8 mouse cellular contexts compared by ENCODE assay signal in genomic region chr4:62582365-62583264, GRCm38 (mm10). TPM values are rescaled to one million over a fixed set of nuclear protein-coding genes. Genes with fewer than 3 reads are reported as not detected.
A peak's percentile ranks its signal among the peaks of the same experiment; 100 is the strongest.
DNase-seq lines count a peak whose midpoint lies in the region; ATAC-seq and TF ChIP-seq lines count a peak whose summit lies in the region.

No protein-coding gene starts in this region.

- peak overlapping the region; percentile 90 for H3K4me2 ChIP-seq in heart, embryonic 15.5 days
- H3K4me2 ChIP-seq in liver, postnatal 0 days (ENCODE audit: low read depth, low read length): peak overlapping the region; percentile 82

- WGBS in spleen, adult 2 months: 23% methylated on average over 18 of the region's 18 CpGs
- WGBS in heart, embryonic 15.5 days: 27% methylated on average over 18 of the region's 18 CpGs
- WGBS in liver, postnatal 0 days (ENCODE audit: insufficient replicate concordance): 23% methylated on average over 18 of the region's 18 CpGs

- no peak for TF ChIP-seq POLR2A in spleen, adult 2 months (IDR thresholded peaks at IDR 0.05; ENCODE audit: low read depth, low read length)

- H3K9me3 ChIP-seq in heart, embryonic 15.5 days (replicated peaks): no peaks in the 10 kb centered on the region
- no peaks in the 10 kb centered on the region for H3K9me3 ChIP-seq in liver, postnatal 0 days (ENCODE audit: low read length)

- no peaks in the 10 kb centered on the region for H3K36me3 ChIP-seq in spleen, adult 2 months (ENCODE audit: control insufficient read depth, insufficient read depth, low read length)
- H3K36me3 ChIP-seq in heart, embryonic 15.5 days: no peaks in the 10 kb centered on the region
- no peaks in the 10 kb centered on the region for H3K36me3 ChIP-seq in liver, postnatal 0 days (replicated peaks; ENCODE audit: insufficient read depth, low read length)

- 0 out of 2 replicates have a peak overlapping the region, but pooled peaks have one; percentile 52 for H3K9ac ChIP-seq in heart, embryonic 15.5 days
- no peak overlapping the region; the same call in 1 of the 2 replicates for H3K9ac ChIP-seq in liver, postnatal 0 days (replicated peaks)

- ATAC-seq in heart, embryonic 15.5 days (replicated peaks; ENCODE audit: insufficient number of reproducible peaks, insufficient read depth, low FRiP score, low read depth): peak; percentile 41
- ATAC-seq in liver, postnatal 0 days: no peak

- peaks cover 12% of the 10 kb centered on the region for H3K4me1 ChIP-seq in spleen, adult 2 months (ENCODE audit: control insufficient read depth, insufficient read depth, insufficient read length)
- peaks cover 14% of the 10 kb centered on the region for H3K4me1 ChIP-seq in heart, embryonic 15.5 days (replicated peaks)
- peaks cover 8% of the 10 kb centered on the region for H3K4me1 ChIP-seq in liver, postnatal 0 days (ENCODE audit: insufficient read depth)

- H3K4me3 ChIP-seq in spleen, adult 2 months (ENCODE audit: extremely low read depth, insufficient read depth, insufficient read length): peak overlapping the region; percentile 55; the same call in 1 of the 2 replicates
- peak overlapping the region; percentile 53 for H3K4me3 ChIP-seq in heart, embryonic 15.5 days
- peak overlapping the region; percentile 47 for H3K4me3 ChIP-seq in liver, postnatal 0 days (ENCODE audit: low read depth, low read length)

- TF ChIP-seq EP300 in liver, postnatal 0 days (IDR thresholded peaks at IDR 0.05; ENCODE audit: low read depth): no peak

- no peaks in the 10 kb centered on the region for H3K27me3 ChIP-seq in spleen, adult 2 months (ENCODE audit: control insufficient read depth, insufficient read depth, low read length)
- peaks cover 79% of the 10 kb centered on the region for H3K27me3 ChIP-seq in heart, embryonic 15.5 days
- peaks cover 14% of the 10 kb centered on the region for H3K27me3 ChIP-seq in liver, postnatal 0 days (ENCODE audit: insufficient read depth, low read length)

- H3K27ac ChIP-seq in spleen, adult 2 months (ENCODE audit: insufficient read depth, low read length): peak overlapping the region; percentile 21; the same call in 1 of the 2 replicates
- H3K27ac ChIP-seq in heart, embryonic 15.5 days: no peak overlapping the region
- H3K27ac ChIP-seq in liver, postnatal 0 days (ENCODE audit: low read depth): no peak overlapping the region

- no peak for DNase-seq in spleen, adult 2 months (ENCODE audit: low read depth in 1 of 2, low spot score in 2 of 2)
- no peak for DNase-seq in spleen, postnatal 4 days (ENCODE audit: low spot score in 2 of 2)
- DNase-seq in cerebellum, postnatal 10 days: peak; percentile 99
- peak; percentile 77 to 78 for DNase-seq in layer of hippocampus, adult 8-10 months (ENCODE audit: low spot score in 2 of 2)
- DNase-seq in liver, postnatal 0 days: no peak
- DNase-seq in right cerebral cortex, adult 2 months (ENCODE audit: low spot score in 2 of 2): peak; percentile 58 to 64
- no peak for DNase-seq in gastrocnemius, adult 8-10 months (ENCODE audit: low spot score in 2 of 2)

- no peak for TF ChIP-seq CTCF in spleen, adult 2 months (IDR thresholded peaks at IDR 0.05; ENCODE audit: extremely low read depth, insufficient read depth, insufficient read length, insufficient replicate concordance)
- TF ChIP-seq CTCF in liver, postnatal 0 days (IDR thresholded peaks at IDR 0.05; ENCODE audit: low read depth): no peak

RNA-seq across cellular contexts. Expression of gene Rgs3, which starts 23.0 kb away (rescaled TPM):
- 51.7 and 57.5 TPM in 2 replicates for polyA plus RNA-seq in spleen, adult 2 months (2012; rRNA removed)
- 56.9 and 72.2 TPM in 2 replicates for polyA plus RNA-seq in heart, embryonic 15.5 days (2015; fragmentation: Nextera tagmentation; extraction: Ambion mirVana)
- 10 to 100 TPM; 24.2 to 29.3 (median 26.5) TPM for total RNA-seq in layer of hippocampus, adult 8-10 months (2022)
- 6.6 and 6.7 TPM in 2 replicates for polyA plus RNA-seq in liver, postnatal 0 days (2015; fragmentation: Nextera tagmentation; extraction: Ambion mirVana)
- 1 to 10 TPM; 4.3 to 7.5 (median 5.9) TPM for total RNA-seq in gastrocnemius, adult 8-10 months (2022)

RNA-seq across cellular contexts. Expression of gene 4933430I17Rik, which starts 57.4 kb away (rescaled TPM):
- polyA plus RNA-seq in spleen, adult 2 months (2012; rRNA removed): 0.11 TPM in 1 of 2 replicates, not detected in the other
- 0.20 and 0.37 TPM in 2 replicates for polyA plus RNA-seq in heart, embryonic 15.5 days (2015; fragmentation: Nextera tagmentation; extraction: Ambion mirVana)
- under 1 TPM in 3 of 4 experiments, not detected in 1; 0.23 to 0.59 (median 0.55) TPM for total RNA-seq in layer of hippocampus, adult 8-10 months (2022)
- not detected in 2 replicates for polyA plus RNA-seq in liver, postnatal 0 days (2015; fragmentation: Nextera tagmentation; extraction: Ambion mirVana)
- not detected for total RNA-seq in gastrocnemius, adult 8-10 months (2022)

RNA-seq across cellular contexts. Expression of gene Pole3, which starts 57.7 kb away (rescaled TPM):
- polyA plus RNA-seq in spleen, adult 2 months (2012; rRNA removed): 6.1 and 8.4 TPM in 2 replicates
- polyA plus RNA-seq in heart, embryonic 15.5 days (2015; fragmentation: Nextera tagmentation; extraction: Ambion mirVana): 43.1 and 53.9 TPM in 2 replicates
- 10 to 100 TPM; 27.5 to 29.7 (median 27.9) TPM for total RNA-seq in layer of hippocampus, adult 8-10 months (2022)
- polyA plus RNA-seq in liver, postnatal 0 days (2015; fragmentation: Nextera tagmentation; extraction: Ambion mirVana): 26.4 and 29.2 TPM in 2 replicates
- total RNA-seq in gastrocnemius, adult 8-10 months (2022): 10 to 100 TPM; 14.1 to 18.1 (median 15.1) TPM

Comparison
In these comparisons a context has a peak if more than half of its experiments do, and no peak if none do; other contexts are left out.
1. DNase-seq: peak in cerebellum, postnatal 10 days (2 of 2), layer of hippocampus, adult 8-10 months (2 of 2) and right cerebral cortex, adult 2 months (2 of 2); none in spleen, adult 2 months (0 of 2), spleen, postnatal 4 days (0 of 2), liver, postnatal 0 days (single experiment) and gastrocnemius, adult 8-10 months (0 of 2).
2. Peak in every context shown above with its lines, with median percentiles within 50 percentile points of each other: H3K4me3 ChIP-seq.